Mouse (Mus musculus): ENCODE measurements around the gene Cap1.
A peak's percentile ranks its signal among the peaks of the same experiment; 100 is the strongest.

DNA sequence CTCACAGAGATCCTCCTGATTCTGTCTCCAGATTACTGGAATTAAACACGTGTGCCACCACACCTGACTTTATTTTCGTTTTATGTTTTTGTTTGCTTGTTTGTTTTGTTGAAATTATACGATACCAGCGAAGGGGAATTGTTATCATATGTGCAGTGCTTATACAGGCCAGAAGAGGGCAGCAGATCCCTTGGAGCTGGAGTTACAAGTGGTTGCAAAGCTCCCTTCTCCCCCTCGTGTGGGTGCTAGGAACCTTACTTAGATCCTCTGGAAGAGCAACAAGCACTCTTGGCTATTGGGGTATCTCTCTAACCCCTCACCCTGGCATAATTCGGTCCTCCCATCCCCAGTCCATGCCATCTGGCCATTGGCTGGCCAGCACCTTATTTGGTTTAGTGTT, 24.7 kb upstream of the Cap1 start:
- TF ChIP-seq CTCF (IDR thresholded peaks at IDR 0.05; ENCODE audit: low read depth) = peak; percentile 75
- TF ChIP-seq EP300 (IDR thresholded peaks at IDR 0.05; ENCODE audit: low read depth) = no peak

Data from liver, postnatal 0 days (tissue).